Mouse (Mus musculus) forebrain, embryonic 15.5 days (tissue): Measurements from ENCODE around the gene Gm21936. TPM values are rescaled to one million over a fixed set of nuclear protein-coding genes. Genes with fewer than 3 reads are reported as not detected.
"Not testable (repeated sequence)": the region's sequence is repeated elsewhere in the genome, so short reads cannot be mapped to it uniquely, and the experiment has no call there.

Experiments
- ATAC-seq: fragments of 200-750 bp; cut with Nextera tagmentation; replicated peaks from 2 replicates; pipeline ENCODE4 v1.8.0; 2017; ENCODE audit warnings: mild to moderate bottlenecking, moderate TSS enrichment, moderate library complexity
- H3K27ac ChIP-seq: fragments of 300-500 bp; sonication (generic); replicated peaks from 2 replicates; pipeline ENCODE4 v1.5.1; 2015; ENCODE audit warnings: mild to moderate bottlenecking, inconsistent platforms
- H3K27me3 ChIP-seq: fragments of 300-500 bp; sonication (generic); 2 replicates; pipeline ENCODE4 v1.6.1; 2015; ENCODE audit warnings: inconsistent platforms
- H3K36me3 ChIP-seq: fragments of 300-500 bp; sonication (generic); 2 replicates; pipeline ENCODE4 v1.6.1; 2015; ENCODE audit warnings: mild to moderate bottlenecking, inconsistent platforms
- H3K4me1 ChIP-seq: fragments of 300-500 bp; sonication (generic); 2 replicates; pipeline ENCODE4 v1.6.1; 2015; ENCODE audit warnings: inconsistent platforms
- H3K4me2 ChIP-seq: fragments of 300-500 bp; sonication (generic); replicated peaks from 2 replicates; pipeline ENCODE4 v1.6.1; 2015; ENCODE audit warnings: mild to moderate bottlenecking, inconsistent platforms
- H3K4me3 ChIP-seq: fragments of 300-500 bp; sonication (generic); 2 replicates; pipeline ENCODE4 v1.5.1; 2015; ENCODE audit warnings: mild to moderate bottlenecking, inconsistent platforms
- H3K9ac ChIP-seq: fragments of 300-500 bp; sonication (generic); replicated peaks from 2 replicates; pipeline ENCODE4 v1.6.1; 2015; ENCODE audit warnings: mild to moderate bottlenecking, inconsistent platforms
- H3K9me3 ChIP-seq: fragments of 300-500 bp; sonication (generic); 2 replicates; pipeline ENCODE4 v1.6.1; 2016; ENCODE audit warnings: inconsistent platforms
- WGBS: fragments of 180-500 bp; shearing (Covaris S2); methylation state at CpG from one replicate; pipeline ENCODE4 v1.1.7; 2015; ENCODE audit warnings: mixed read lengths; 5-methylcytosine and 5-hydroxymethylcytosine counted together
- polyA plus RNA-seq: library from polyadenylated mRNA; unstranded; fragments of >200 nt; fragmentation: Nextera tagmentation; extraction: Ambion mirVana; gene quantifications from 2 replicates; pipeline ENCODE4 v1.2.1, GENCODE M21; 2015

Gm21936 gene
- not detected in 2 replicates for polyA plus RNA-seq

- not testable (repeated sequence) for H3K4me2 ChIP-seq, H3K4me3 ChIP-seq, H3K36me3 ChIP-seq, H3K27ac ChIP-seq, H3K27me3 ChIP-seq, H3K9ac ChIP-seq, H3K9me3 ChIP-seq, H3K4me1 ChIP-seq, ATAC-seq
- WGBS, result 95% methylated on average over 1 of the region's 1 CpGs
Observed at GRCm38 (mm10) chr12:87795212-87795611, at the start of gene Gm21936. Gene Gm21936, plus strand, starts transcription at chr12:87795512.

- ATAC-seq, H3K4me3 ChIP-seq, H3K4me2 ChIP-seq, H3K9me3 ChIP-seq, H3K27ac ChIP-seq, H3K4me1 ChIP-seq, H3K27me3 ChIP-seq, H3K9ac ChIP-seq, H3K36me3 ChIP-seq: not testable (repeated sequence)
- 93% methylated on average over 4 of the region's 4 CpGs for WGBS
Observed at GRCm38 (mm10) chr12:87775655-87776054, 19.7 kb upstream of the Gm21936 start, which contains the start of gene Gm21319. Gene Gm21319, minus strand, starts transcription at chr12:87775755.

- H3K27ac ChIP-seq, H3K9ac ChIP-seq, H3K4me3 ChIP-seq, H3K4me2 ChIP-seq, H3K27me3 ChIP-seq, H3K9me3 ChIP-seq, H3K4me1 ChIP-seq, ATAC-seq, H3K36me3 ChIP-seq: not testable (repeated sequence)
- WGBS, result 89% methylated on average over 5 of the region's 5 CpGs
Observed at GRCm38 (mm10) chr12:87797971-87798370, 2.7 kb downstream of the Gm21936 start.

GRCm38 (mm10) chr12:87816277-87816676 is 21.0 kb downstream of the Gm21936 start, which contains the start of gene BB287469:
Gene BB287469, plus strand, starts transcription at chr12:87816577.
- ATAC-seq, H3K9ac ChIP-seq, H3K9me3 ChIP-seq, H3K27ac ChIP-seq, H3K4me1 ChIP-seq, H3K4me3 ChIP-seq, H3K27me3 ChIP-seq, H3K36me3 ChIP-seq, H3K4me2 ChIP-seq: not testable (repeated sequence)
- WGBS, result 96% methylated on average over 5 of the region's 6 CpGs

GRCm38 (mm10) chr12:87842239-87842638 is 46.9 kb downstream of the Gm21936 start, which contains the start of gene Gm2001:
Gene Gm2001, minus strand, starts transcription at chr12:87842339.
- H3K9me3 ChIP-seq, H3K9ac ChIP-seq, ATAC-seq, H3K4me3 ChIP-seq, H3K4me2 ChIP-seq, H3K27ac ChIP-seq, H3K27me3 ChIP-seq, H3K36me3 ChIP-seq, H3K4me1 ChIP-seq: not testable (repeated sequence)
- 88% methylated on average over 2 of the region's 2 CpGs for WGBS

Other genes with a start within 250 kb of the Gm21936 start
- not detected in 2 replicates for gene Oog1, start 192.8 kb upstream of the Gm21936 start, polyA plus RNA-seq
- not detected in 2 replicates for gene Gm4027, start 176.6 kb upstream of the Gm21936 start, polyA plus RNA-seq
- not detected in 2 replicates for gene Gm16381, start 150.9 kb upstream of the Gm21936 start, polyA plus RNA-seq
- not detected in 2 replicates for gene Gm21319, start 19.8 kb upstream of the Gm21936 start, polyA plus RNA-seq
- not detected in 2 replicates for gene BB287469, start 21.1 kb downstream of the Gm21936 start, polyA plus RNA-seq
- gene Gm2001, start 46.8 kb downstream of the Gm21936 start, polyA plus RNA-seq, result not detected in 2 replicates
- gene Gm2016, start 78.6 kb downstream of the Gm21936 start, polyA plus RNA-seq, result not detected in 2 replicates
- gene Gm2022, start 99.9 kb downstream of the Gm21936 start, polyA plus RNA-seq, result not detected in 2 replicates
- not detected in 2 replicates for gene Gm2035, start 124.3 kb downstream of the Gm21936 start, polyA plus RNA-seq
- gene Gm2042, start 158.6 kb downstream of the Gm21936 start, polyA plus RNA-seq, result not detected in 2 replicates
- not detected in 2 replicates for gene Gm2075, start 216.3 kb downstream of the Gm21936 start, polyA plus RNA-seq
- not detected in 2 replicates for gene Gm6803, start 223.3 kb downstream of the Gm21936 start, polyA plus RNA-seq
- gene Gm2056, start 231.5 kb downstream of the Gm21936 start, polyA plus RNA-seq, result not detected in 2 replicates